ENCODE assay signal across 12 mouse cellular contexts in genomic region chr2:150013785-150014184, GRCm38 (mm10).
"Had no signal": no experiment of that assay in that cellular context is flagged by ENCODE, and none has a peak within 500 bp of the region (broad histone marks: within the 10 kb centered on the region; RNA-seq: fewer than 3 reads in every experiment).

No protein-coding gene starts in this region.

- H3K27me3 ChIP-seq: limb, embryonic 12.5 days; liver, embryonic 13.5 days; neural tube, embryonic 13.5 days had no signal

- H3K4me3 ChIP-seq: layer of hippocampus, adult 2 months; limb, embryonic 12.5 days; liver, embryonic 13.5 days; neural tube, embryonic 13.5 days had no signal

- H3K4me1 ChIP-seq: limb, embryonic 12.5 days; liver, embryonic 13.5 days had no signal

- H3K27ac ChIP-seq: layer of hippocampus, adult 2 months; limb, embryonic 12.5 days; liver, embryonic 13.5 days; neural tube, embryonic 13.5 days had no signal

- H3K9me3 ChIP-seq: limb, embryonic 12.5 days; liver, embryonic 13.5 days; neural tube, embryonic 13.5 days had no signal

- H3K36me3 ChIP-seq: limb, embryonic 12.5 days; liver, embryonic 13.5 days; neural tube, embryonic 13.5 days had no signal

- ATAC-seq: liver, postnatal 0 days had no signal

- H3K4me2 ChIP-seq: limb, embryonic 12.5 days; liver, embryonic 13.5 days; neural tube, embryonic 13.5 days had no signal

- DNase-seq: kidney, adult 18-20 months; kidney, postnatal 10 days; kidney, postnatal 4 days; liver; liver, embryonic 13.5 days; liver, postnatal 0 days; right cerebral cortex, adult 18-20 months; right cerebral cortex, postnatal 25 days; thymus, postnatal 4 days had no signal

- H3K9ac ChIP-seq: limb, embryonic 12.5 days; liver, embryonic 13.5 days; liver, postnatal 0 days; neural tube, embryonic 13.5 days had no signal
